Mouse (Mus musculus) left cerebral cortex, postnatal 14 days (tissue): Measurements from ENCODE around the gene Cyp2f2. TPM values are rescaled to one million over a fixed set of nuclear protein-coding genes. Genes with fewer than 3 reads are reported as not detected.

Experiments used
- DNase-seq, 2 experiments: peaks; one replicate each; pipeline ENCODE4 v3.0.0; 2021 to 2022; ENCODE audit warnings: low spot score in 2 of 2, mixed read lengths in 1 of 2
- intact Hi-C: fragments of 180-260 bp; cut with DNase I; formaldehyde crosslinking; loops from one replicate; pipeline ENCODE4 v1.15.1; 2025
- long read RNA-seq, 2 experiments: library from polyadenylated mRNA; stranded (forward); transcript quantifications; one replicate each; pipeline ENCODE4 v2.0.0; 2021
- total RNA-seq, 2 experiments: library from RNA; stranded (reverse); gene quantifications; 2 replicates each; pipeline ENCODE4 v1.2.3; 2021

Gene Cyp2f2
- under 1 TPM; 0.23 to 0.86 TPM for total RNA-seq
- long read RNA-seq, experiment 1, partial matches to known transcripts = 0 of 1 reads
- long read RNA-seq, experiment 1, other reads (novel, unspliced or antisense) = 0 of 1 reads
- long read RNA-seq, experiment 2 = 0 reads

DNA sequence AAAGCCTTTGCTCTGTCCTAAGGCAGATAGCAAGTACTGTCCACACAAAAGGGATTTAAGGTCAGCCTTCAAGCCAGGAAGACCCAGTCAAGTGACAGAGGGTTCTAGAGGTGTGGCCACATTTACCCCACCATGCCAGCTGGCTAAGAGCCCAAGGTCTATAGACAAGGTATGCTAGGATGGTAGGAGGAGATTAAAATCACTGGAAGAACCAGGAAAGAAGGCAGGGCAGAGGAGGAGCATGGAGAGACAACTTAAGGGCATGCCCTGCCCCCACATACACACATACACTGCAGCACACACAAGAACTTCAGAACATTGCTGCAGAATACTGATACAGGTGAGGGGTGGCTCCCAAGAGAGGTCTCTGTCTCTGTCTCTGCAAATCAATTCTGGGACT lies at the start of gene Cyp2f2:
TSS of gene Cyp2f2 (plus strand) at position 234 of the 400 bp plus-strand sequence.
- intact Hi-C loops = loop anchor here (10.0 kb wide), 1 partner anchor 1265 kb away; no protein-coding TSS in a partner anchor
- DNase-seq = no peak

- DNase-seq = no peak
- intact Hi-C loops = no loop called here
These were observed 41.1 kb upstream of the Cyp2f2 start for GRCm38 (mm10) chr7:27078641-27079040.

DNA sequence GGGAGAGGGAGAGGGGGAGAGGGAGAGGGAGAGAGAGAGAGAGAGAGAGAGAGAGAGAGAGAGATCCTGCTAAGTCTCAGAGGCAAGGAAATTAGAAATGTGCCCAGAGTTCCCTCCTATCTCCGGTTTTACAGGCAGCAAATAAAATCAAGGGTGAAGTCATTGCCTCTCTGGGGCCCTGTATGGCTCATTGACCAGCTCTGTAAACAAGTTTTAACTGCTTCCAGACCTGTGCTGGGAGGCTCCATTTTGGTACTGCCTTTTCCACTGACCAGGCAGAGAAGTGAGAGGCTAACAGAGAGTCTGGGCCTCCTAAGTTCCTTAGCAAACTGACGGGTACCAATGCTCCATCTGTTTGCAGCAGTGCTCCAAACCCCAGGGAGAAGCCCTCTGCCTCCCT lies 38.1 kb upstream of the Cyp2f2 start:
- intact Hi-C loops = no loop called here
- DNase-seq = no peak

- no peak for DNase-seq
- intact Hi-C loops = no loop called here
These were observed 28.7 kb upstream of the Cyp2f2 start for GRCm38 (mm10) chr7:27091039-27091438.

DNA sequence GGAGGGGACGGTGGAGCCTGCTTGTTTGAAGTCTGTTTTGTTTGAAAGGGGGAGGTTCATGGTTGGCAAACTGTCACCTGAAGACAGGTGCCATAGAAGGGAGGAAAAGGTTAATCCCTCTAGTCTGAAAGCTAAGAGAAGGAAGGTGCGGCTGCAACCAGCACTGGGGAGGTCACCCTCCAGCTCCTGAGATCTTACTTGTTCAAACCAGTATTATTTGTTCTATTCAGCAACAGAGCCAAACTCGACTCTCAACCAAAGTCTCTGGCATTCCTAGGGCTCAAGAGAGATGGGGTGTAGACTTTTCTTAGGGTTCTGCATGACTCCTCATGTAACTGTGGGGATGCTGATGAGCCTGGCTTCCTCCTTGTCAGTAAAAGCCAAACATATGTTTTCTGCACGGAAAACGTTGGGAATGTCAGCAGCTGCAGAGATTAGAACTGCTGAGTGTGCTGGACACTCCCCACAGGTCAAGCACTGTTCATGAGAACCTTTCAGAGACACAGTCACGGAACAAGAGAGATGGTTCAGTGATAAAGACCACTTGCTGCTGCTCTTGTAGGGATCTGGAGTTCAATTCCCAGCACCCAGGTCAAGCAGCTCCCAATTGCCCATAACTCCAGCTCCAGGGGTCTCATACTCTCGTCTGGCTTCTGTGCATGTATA lies 27.5 kb upstream of the Cyp2f2 start:
- intact Hi-C loops = no loop called here
- DNase-seq = no peak

DNA sequence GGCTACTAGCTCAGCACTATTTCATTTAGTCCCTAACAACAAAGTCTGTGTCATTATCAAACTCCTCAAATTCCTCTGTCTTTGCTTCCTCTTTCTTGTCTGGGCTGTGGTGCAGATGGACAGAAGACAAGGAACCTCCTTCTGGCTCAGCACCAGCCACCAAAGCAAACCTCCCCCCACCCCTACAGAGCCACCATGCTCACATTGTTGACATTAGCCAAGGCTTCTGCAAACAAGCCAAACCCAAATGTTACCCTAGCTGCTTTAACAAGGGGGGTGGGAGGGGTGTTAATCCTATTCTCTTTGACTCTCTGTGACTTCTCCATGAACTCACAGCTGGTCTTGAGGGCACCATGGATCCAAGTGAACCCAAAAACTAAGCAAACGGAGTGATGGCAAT lies 26.8 kb upstream of the Cyp2f2 start:
- DNase-seq = no peak
- intact Hi-C loops = no loop called here

GRCm38 (mm10) chr7:27104882-27105281 lies 14.8 kb upstream of the Cyp2f2 start:
- intact Hi-C loops = no loop called here
- no peak for DNase-seq

GRCm38 (mm10) chr7:27110327-27110726 lies 9.4 kb upstream of the Cyp2f2 start:
- DNase-seq = no peak
- intact Hi-C loops = no loop called here

DNA sequence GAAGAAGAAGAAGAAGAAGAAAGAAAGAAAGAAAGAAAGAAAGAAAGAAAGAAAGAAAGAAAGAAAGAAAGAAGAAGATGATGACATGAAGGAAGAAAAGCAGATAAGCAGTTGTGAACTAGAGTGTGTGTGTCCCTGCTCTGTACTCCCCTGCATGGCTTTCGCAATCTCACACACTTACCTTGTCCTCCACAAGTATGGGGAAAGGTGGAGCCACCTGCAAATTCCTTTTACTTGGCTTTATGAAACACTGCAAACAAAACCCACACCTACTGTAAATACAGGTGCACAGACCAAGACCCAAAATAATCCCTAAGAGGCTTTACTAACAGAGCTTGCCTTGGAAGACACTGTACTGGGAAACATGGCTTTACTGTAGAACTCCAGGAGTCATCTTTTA lies 8.7 kb upstream of the Cyp2f2 start:
- no peak for DNase-seq
- intact Hi-C loops = no loop called here

GRCm38 (mm10) chr7:27111987-27112386 lies 7.7 kb upstream of the Cyp2f2 start:
- intact Hi-C loops = no loop called here
- no peak for DNase-seq

- intact Hi-C loops = no loop called here
- no peak for DNase-seq
These were observed 1.6 kb upstream of the Cyp2f2 start for GRCm38 (mm10) chr7:27118033-27118511.

DNA sequence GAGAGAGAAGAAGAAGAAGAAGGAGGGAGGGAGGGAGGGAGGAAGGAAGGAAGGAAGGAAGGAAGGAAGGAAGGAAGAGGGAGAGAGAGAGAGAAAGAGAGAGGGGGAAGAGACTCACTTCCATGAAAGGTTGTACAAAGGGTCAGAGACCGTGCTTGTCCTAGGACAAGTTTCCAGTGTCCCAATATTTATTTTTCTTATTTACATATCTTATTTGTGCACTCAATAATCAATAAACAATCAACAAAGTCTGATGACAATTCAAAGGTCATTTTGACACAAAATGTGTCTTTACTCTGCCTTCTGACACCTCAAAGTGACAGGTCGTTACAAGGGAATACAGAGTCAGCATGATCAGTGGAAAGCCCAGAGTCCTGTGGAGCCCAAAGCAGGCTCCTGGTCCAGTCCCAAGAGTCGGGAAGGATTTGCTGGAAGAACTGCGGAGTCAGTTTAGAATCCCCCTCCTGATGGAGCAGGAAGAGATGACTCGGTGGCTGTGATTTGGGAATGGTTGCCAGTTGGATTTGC lies 4.7 kb downstream of the Cyp2f2 start:
- intact Hi-C loops = loop anchor here (10.0 kb wide), 1 partner anchor 1270 kb away; no protein-coding TSS in a partner anchor

DNA sequence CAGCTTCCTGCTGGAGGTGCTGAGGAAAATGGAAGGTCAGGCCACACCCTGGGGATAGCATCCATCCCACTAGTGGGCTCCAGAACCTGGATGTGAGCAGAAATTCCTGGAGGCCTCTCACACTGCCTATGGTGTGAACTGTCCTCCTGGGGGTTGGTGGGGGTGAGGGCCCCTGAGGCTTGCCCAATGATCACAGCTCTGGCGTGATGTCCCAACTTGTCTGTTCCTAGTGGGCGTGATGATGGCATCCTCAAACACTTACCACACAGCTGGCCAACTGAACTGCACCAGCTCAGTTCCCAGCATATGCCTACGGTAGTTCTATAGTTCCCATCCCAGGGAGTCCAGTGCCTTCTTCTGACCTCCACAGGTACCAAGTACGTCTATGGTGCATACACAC lies 5.3 kb downstream of the Cyp2f2 start:
- no peak for DNase-seq
- intact Hi-C loops = loop anchor here (5.0 to 10.0 kb wide), 2 partner anchors 348 to 1270 kb away; no protein-coding TSS in a partner anchor

More for the DNA sequence above, 4.7 kb downstream of the Cyp2f2 start:
- DNase-seq = no peak

- intact Hi-C loops = loop anchor here (5.0 to 10.0 kb wide), 2 partner anchors 351 to 1273 kb away; no protein-coding TSS in a partner anchor
- DNase-seq = peak; percentile 45 to 70
These were observed 8.5 kb downstream of the Cyp2f2 start for GRCm38 (mm10) chr7:27128162-27128561.

GRCm38 (mm10) chr7:27128946-27129345 lies 9.2 kb downstream of the Cyp2f2 start:
- intact Hi-C loops = loop anchor here (5.0 to 10.0 kb wide), 2 partner anchors 352 to 1274 kb away; no protein-coding TSS in a partner anchor

DNA sequence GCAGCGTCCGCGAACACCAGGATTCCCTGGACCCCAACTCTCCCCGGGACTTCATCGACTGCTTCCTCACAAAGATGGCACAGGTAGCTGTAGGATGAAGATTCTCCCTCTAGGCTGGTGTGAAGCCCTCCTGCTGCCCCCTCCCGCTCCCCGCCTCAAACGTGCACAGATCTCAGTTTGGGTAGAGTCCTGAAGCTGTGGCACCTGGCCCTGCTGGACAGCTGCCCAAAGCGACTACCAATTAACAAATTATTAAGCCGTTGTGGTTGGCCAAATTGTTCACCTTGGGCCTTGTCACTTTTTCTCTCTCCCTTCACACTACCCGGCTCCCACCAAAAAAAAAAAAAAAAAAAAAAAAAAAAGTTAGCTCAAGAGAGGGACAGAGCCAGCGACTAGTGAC lies 10.1 kb downstream of the Cyp2f2 start:
- no peak for DNase-seq
- intact Hi-C loops = loop anchor here (5.0 to 10.0 kb wide), 2 partner anchors 353 to 1275 kb away; no protein-coding TSS in a partner anchor

More at GRCm38 (mm10) chr7:27128946-27129345, 9.2 kb downstream of the Cyp2f2 start:
- no peak for DNase-seq

GRCm38 (mm10) chr7:27130521-27131370 lies 11.0 kb downstream of the Cyp2f2 start:
- DNase-seq = no peak
- intact Hi-C loops = no loop called here

GRCm38 (mm10) chr7:27131387-27131786 lies 11.7 kb downstream of the Cyp2f2 start:
- no peak for DNase-seq
- intact Hi-C loops = no loop called here

DNA sequence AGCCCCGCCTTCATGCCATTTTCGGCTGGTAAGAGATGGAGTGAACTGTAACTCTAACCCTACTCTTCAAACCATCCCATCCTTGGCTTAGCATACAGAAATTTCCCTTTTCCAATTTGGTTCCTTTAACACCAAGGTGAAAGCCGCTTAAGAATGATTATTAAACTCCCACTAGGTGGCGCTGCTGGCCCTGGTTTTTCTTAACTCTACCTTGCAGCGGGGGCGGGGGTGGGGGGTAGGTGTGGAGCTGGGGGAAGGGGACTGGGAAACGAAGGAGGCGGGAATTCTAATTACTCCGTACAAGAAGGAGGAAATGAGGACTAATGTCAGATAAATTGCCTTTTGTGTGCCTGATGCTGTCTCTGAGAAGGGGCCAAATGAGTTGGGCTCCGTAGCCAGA lies 12.9 kb downstream of the Cyp2f2 start:
- intact Hi-C loops = loop anchor here (2.0 kb wide), 1 partner anchor 152 kb away; no protein-coding TSS in a partner anchor
- DNase-seq = peak in 1 of 2 experiments; percentile 76
